Mouse (Mus musculus): ENCODE measurements around the gene Urad.

Urad gene

DNA sequence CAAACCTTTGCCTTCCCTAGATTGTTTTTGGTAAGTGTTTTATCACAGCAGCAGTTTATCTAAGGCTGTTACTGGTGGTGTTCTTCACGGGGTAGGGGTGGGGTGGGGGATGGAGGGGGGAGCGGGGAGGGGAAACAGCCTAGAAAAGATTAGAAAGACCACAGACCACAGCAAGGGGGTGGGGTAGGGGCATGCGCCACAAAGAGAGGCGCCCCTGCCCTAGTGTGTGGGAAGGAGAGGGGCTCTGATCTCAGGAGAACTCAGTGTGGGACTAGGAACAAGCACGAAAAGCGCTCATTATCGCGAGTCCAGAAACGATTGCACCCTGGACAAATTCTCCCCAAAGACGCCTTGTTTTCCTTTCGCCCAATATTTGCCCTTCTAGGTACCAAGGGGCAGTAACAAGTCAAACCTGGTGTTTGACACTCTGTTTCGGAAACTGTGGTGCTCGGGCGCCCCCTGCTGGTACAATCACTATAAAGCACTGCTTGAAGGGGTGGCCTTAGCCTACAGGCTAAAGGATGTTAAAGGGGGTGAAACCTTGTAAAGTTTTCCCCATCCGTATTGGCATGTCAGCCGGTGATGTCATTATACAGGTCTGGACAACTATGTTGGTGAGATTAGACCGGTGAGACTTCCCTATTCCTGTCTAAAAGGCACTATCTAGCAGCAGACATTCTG lies 1.1 kb upstream of the Urad start:
- DNase-seq (ENCODE audit: low spot score) = peak; percentile 62

GRCm38 (mm10) chr5:147319653-147320052 lies 2.6 kb downstream of the Urad start:
- DNase-seq (ENCODE audit: low spot score) = no peak

DNA sequence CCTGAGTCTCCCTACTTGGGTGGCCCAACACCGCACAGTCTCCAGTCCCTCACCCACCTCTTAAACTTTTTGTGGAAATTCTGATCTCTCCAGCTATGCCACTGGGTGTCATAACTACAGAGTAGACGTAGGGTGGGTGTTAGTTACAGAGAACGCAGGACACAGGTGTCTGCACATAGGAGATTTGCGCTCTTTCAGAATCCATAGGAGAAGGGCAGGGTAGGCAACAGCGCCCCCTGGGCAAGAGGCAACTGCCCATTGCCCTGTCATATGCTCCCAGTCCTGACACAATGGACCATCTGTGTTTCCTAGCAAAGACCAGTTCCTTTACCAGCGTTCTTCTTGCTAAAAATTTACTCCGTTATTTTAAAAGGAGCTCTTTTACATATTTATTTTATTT lies 4.2 kb downstream of the Urad start:
- DNase-seq (ENCODE audit: low spot score) = no peak

- DNase-seq (ENCODE audit: low spot score) = no peak
These were observed 4.9 kb downstream of the Urad start for GRCm38 (mm10) chr5:147317321-147317720.

GRCm38 (mm10) chr5:147315432-147316075 lies 6.7 kb downstream of the Urad start:
- no peak for DNase-seq (ENCODE audit: low spot score)

DNA sequence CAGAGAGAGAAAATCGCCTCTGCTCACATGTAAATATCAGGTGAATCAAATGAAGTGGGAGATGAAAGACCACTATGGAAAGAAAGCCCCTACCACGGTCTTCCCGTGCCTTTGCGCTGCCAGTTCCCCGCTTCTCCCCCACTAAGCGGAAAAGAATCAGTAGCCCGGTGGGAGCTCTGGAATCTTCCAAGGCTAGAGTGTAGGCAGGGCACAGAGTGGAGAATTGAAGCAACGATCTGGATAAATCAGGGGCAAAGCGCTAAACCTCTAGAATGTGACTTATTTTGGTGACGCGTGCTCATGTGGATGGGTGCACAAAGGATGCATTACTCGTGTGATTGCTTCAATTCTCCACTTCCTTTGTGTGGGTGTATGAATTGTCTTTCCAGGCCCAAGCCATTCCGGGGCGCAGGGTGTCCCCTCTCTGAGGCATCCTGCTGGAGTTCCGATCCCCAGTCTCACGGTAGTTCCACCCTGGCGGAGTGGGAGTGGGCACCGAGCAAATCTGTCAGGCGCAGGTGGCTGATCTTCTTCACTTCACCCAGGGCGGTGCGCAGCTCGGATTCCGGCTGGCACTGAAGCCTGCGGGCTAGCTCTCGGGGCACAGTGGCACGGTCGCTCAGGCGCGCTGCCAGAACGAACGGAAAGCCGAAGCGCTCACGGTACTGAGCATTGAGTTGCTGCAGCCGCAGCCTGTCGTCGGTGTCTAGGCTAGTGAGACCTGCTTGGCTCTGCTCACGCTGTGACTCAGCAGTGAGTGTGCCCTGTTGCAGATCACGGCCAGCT lies 7.4 kb downstream of the Urad start:
- DNase-seq (ENCODE audit: low spot score) = no peak

DNA sequence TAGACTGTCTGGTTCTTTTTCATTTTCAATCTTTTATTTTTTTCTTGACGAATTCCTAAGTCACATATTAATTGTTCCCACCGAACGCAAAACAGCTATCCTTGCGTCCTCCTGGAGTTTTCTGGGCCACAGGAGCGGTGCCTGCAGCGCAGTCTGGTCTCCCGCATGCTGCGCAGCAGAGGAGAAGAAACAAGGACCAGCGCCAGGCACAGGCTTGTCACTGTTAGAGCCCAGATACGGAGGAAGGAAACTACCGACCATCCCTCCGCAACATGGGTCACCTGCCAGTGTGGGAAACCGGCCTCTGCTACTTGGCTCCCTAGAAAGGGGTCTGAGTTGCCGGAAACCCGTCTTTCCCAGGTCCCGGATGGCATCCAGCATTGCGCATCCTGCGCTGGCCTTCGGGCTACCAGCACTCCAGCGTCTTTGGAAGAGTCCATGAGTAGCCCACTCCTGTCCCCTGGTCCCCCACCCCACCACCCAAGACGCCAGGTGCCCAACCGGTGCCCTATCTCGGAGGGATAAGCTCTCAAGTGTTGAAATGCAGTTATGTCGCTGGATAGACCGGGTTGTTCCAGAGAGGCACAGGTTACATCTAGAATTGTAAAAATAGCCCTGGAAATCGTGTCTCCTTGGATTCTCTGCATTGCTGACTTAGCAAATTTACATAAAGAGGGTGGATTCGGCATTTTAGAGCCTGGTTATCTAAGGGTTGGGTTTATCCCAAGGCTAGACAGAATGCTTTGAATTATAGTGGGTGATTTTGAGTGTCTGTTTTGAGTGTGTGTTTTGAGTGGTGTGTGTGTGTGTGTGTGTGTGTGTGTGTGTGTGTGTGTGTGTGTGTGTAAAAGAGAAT lies 9.2 kb downstream of the Urad start:
- DNase-seq (ENCODE audit: low spot score) = no peak

- no peak for DNase-seq (ENCODE audit: low spot score)
These were observed 12.5 kb downstream of the Urad start for GRCm38 (mm10) chr5:147309786-147310185.

GRCm38 (mm10) chr5:147308451-147308850 lies 13.8 kb downstream of the Urad start:
- no peak for DNase-seq (ENCODE audit: low spot score)

DNA sequence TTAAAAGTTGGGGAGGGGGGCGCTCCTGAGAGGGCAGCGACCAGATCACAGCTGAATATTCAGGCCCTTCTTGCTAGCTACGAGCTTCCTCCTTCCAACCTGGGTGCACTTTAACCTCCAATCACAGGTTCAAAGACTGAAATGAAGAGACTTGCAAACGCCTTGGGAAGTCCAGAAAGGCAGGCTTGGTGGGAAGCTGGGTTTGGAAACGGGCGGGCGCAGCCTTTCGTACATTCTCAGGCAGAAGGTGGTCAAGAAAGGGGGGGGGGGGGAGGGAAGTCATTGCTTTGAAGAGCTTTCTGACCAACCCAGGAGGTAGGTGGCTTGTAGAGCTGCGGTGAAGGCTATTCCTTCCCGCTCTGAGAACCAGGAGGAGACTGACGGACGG lies 14.8 kb downstream of the Urad start:
- no peak for DNase-seq (ENCODE audit: low spot score)

GRCm38 (mm10) chr5:147306638-147307397 lies 15.4 kb downstream of the Urad start, which contains the start of gene Cdx2:
TSS of gene Cdx2 (minus strand) at chr5:147307270.
- DNase-seq (ENCODE audit: low spot score) = no peak

- DNase-seq (ENCODE audit: low spot score) = no peak
These were observed 16.2 kb downstream of the Urad start for GRCm38 (mm10) chr5:147305856-147306637.

DNA sequence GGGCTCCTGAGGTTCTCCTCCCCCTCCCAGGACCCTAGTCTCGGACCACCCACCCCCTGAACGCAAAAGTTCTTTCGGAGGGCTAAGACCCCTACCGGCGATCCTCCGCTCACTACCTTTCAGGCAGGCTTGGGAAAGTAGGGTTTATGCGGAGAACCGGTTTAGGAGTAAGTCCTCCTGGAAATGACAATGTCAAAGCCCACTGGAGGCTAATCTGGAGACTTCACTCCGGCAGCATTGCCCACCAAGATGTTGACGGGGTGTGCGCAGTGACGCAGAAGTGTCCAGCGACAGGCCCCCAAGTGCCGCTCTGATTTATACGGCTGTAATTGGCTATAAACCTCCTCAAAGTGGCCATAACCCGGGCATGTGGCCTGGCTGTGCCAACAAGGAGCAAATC lies 17.1 kb downstream of the Urad start:
- no peak for DNase-seq (ENCODE audit: low spot score)

- DNase-seq (ENCODE audit: low spot score) = no peak
These were observed 17.7 kb downstream of the Urad start for GRCm38 (mm10) chr5:147304276-147305155.

DNA sequence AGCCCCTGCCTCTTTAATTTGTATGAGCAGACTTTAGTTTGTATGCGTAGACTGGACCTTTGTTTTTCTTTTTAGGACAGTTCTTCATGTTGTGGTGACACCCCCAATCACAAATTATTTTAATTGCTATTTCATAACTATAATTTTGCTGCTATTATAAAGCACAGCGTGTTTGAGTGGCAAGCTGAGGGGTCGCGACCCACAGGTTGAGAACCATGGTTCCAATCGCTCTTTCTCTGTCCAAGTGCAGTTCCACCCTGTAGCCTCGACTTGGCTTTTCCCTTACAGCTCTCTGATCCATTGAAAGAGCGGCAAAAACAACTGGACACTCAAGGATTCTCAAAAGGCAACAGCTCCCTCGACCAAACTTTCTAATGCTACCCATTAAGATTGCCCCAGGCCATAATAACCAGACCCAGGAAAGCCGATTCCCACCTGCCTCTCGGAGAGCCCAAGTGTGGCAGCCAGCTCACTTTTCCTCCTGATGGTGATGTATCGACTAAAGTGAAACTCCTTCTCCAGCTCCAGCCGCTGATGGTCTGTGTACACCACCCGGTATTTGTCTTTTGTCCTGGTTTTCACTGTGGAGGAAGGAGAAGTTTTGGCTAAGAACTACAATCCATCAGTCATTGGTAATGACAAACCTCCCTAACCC lies 19.4 kb downstream of the Urad start:
- no peak for DNase-seq (ENCODE audit: low spot score)

DNA sequence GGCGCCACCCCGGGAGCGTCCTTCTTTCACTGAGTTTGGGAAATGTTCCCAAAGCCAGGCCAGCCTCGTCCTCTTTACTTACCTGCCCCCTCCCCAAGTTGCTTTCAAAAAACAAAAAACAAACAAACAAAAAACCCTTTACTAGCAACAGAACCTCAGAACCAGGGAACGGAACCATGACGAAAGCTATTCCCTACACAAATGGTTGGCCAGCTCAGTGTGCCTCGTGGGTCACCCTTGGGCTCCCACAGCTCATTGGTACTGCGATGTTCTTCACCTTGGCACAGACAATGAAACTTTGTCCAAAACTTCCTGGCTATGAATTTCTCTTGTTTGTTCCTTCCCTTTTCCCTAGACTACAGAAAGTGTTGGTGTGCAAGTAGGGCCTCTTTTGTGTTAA lies 20.1 kb downstream of the Urad start:
- DNase-seq (ENCODE audit: low spot score) = no peak

DNA sequence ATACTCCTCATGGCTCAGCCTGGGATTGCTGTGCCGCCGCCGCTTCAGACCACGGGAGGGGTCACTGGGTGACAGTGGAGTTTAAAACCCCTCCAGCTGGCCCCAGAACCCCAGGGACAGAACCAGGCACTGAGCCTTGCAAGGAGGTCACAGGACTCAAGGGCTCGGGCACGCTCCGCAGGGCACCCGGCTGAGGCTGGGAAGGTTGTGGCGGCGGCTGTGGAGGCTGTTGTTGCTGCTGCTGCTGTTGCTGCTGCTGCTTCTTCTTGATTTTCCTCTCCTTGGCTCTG lies 20.5 kb downstream of the Urad start:
- DNase-seq (ENCODE audit: low spot score) = no peak

GRCm38 (mm10) chr5:147300917-147301780 lies 21.1 kb downstream of the Urad start:
- no peak for DNase-seq (ENCODE audit: low spot score)
